Mouse (Mus musculus) embryonic facial prominence, embryonic 12.5 days (tissue): Measurements from ENCODE around the gene Tm9sf2. TPM values are rescaled to one million over a fixed set of nuclear protein-coding genes. Genes with fewer than 3 reads are reported as not detected.
"Not testable (repeated sequence)": the region's sequence is repeated elsewhere in the genome, so short reads cannot be mapped to it uniquely, and the experiment has no call there.

Source experiments
- ATAC-seq: fragments of 200-750 bp; cut with Nextera tagmentation; 2 replicates; pipeline ENCODE4 v1.8.0; 2017; ENCODE audit not compliant: insufficient number of reproducible peaks, insufficient read depth, low FRiP score, low TSS enrichment
- H3K27ac ChIP-seq: fragments of 300-500 bp; sonication (generic); 2 replicates; pipeline ENCODE4 v1.5.1; 2016; ENCODE audit warnings: mild to moderate bottlenecking
- H3K27me3 ChIP-seq: fragments of 300-500 bp; sonication (generic); 2 replicates; pipeline ENCODE4 v1.6.1; 2016; ENCODE audit warnings: mild to moderate bottlenecking, moderate library complexity
- H3K36me3 ChIP-seq: fragments of 300-500 bp; sonication (generic); 2 replicates; pipeline ENCODE4 v1.6.1; 2016; ENCODE audit warnings: mild to moderate bottlenecking
- H3K4me1 ChIP-seq: fragments of 300-500 bp; sonication (generic); 2 replicates; pipeline ENCODE4 v1.6.1; 2016
- H3K4me2 ChIP-seq: fragments of 300-500 bp; sonication (generic); replicated peaks from 2 replicates; pipeline ENCODE4 v1.6.1; 2016; ENCODE audit warnings: mild to moderate bottlenecking, moderate library complexity
- H3K4me3 ChIP-seq: fragments of 300-500 bp; sonication (generic); 2 replicates; pipeline ENCODE4 v1.5.1; 2016; ENCODE audit warnings: mild to moderate bottlenecking
- H3K9ac ChIP-seq: fragments of 300-500 bp; sonication (generic); 2 replicates; pipeline ENCODE4 v1.6.1; 2016; ENCODE audit warnings: mild to moderate bottlenecking, moderate library complexity
- H3K9me3 ChIP-seq: fragments of 300-500 bp; sonication (generic); 2 replicates; pipeline ENCODE4 v1.6.1; 2016; ENCODE audit warnings: mild to moderate bottlenecking, moderate library complexity
- WGBS: fragments of 180-500 bp; shearing (Covaris S2); methylation state at CpG from one replicate; pipeline ENCODE4 v1.1.7; 2016; 5-methylcytosine and 5-hydroxymethylcytosine counted together
- polyA plus RNA-seq: library from polyadenylated mRNA; unstranded; fragments of >200 nt; fragmentation: Nextera tagmentation; extraction: Ambion mirVana; gene quantifications from 2 replicates; pipeline ENCODE4 v1.2.1, GENCODE M21; 2016

Tm9sf2 gene
- polyA plus RNA-seq, 1 experiment from 2014 or later = 147 TPM

DNA sequence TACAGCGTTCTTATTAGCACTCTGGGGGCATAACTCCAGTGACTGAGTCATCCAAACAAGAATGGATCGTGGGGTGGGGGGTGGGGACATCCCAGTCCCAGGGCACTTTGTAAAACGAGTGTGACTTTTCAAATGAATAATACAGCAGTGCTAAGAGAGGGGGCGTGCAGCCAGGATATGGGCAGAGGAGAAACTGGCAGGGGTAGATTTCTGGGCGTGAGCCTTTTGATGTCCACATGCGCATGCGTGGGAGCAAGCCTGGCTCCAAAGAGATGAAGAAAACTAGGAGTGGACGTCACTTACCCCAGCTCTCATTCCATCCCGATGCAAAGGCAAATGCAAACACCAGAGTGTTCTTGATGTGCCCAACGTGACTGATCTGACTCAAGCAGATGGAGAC, 32.5 kb upstream of the Tm9sf2 start:
- H3K9ac ChIP-seq = no peak overlapping the region
- WGBS = 83% methylated on average over 10 of the region's 10 CpGs

DNA sequence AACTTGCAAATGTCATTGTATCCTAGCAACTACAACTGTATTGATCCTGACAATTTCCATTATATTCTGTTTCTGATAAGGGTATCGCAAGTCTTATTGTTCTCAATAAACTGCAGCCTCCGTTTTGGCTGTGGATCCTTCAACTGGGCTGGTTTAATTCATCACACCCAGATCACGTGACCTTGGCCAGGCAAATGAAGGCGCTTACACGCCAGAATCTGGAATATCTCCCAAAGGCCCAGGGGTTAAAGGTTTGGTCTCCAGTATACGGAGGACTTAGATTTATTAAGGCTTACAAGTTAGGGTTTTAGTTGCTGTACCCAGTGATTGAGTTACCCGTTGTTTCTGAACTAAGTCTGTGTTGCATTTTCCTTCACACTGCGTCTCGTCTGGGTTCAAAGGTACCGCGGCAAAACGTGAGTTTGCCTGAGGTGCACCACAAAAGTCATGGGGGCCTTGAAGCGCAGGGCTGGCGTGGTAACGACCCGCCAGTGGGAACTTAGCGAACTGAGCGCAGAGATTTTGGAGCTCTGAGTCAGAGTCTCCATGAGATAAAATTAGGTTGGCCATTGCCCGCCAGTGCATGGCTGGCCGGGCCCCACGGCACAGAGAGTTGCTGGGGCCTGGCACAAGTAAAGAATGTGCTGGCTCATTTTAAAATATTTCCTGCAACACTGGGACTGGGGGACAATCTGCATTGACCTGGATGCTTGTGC, 31.2 kb upstream of the Tm9sf2 start:
- Histone ChIP-seq H3K4me2 (no peak overlapping the region), H3K4me3 (no peak overlapping the region), H3K9ac (no peak overlapping the region), H3K9me3 (no peaks in the 10 kb centered on the region), H3K27ac (no peak overlapping the region), H3K4me1 (no peaks in the 10 kb centered on the region), H3K36me3 (no peaks in the 10 kb centered on the region), H3K27me3 (no peaks in the 10 kb centered on the region)
- ATAC-seq = no peak
- WGBS = 87% methylated on average over 21 of the region's 21 CpGs

More for the DNA sequence above, 32.5 kb upstream of the Tm9sf2 start:
- no peaks in the 10 kb centered on the region for H3K36me3 ChIP-seq
- H3K27me3 ChIP-seq = no peaks in the 10 kb centered on the region
- no peak overlapping the region for H3K27ac ChIP-seq
- no peak; the same call in 1 of the 2 replicates for ATAC-seq
- H3K4me2 ChIP-seq = no peak overlapping the region
- H3K4me3 ChIP-seq = no peak overlapping the region
- H3K4me1 ChIP-seq = no peaks in the 10 kb centered on the region
- H3K9me3 ChIP-seq = no peaks in the 10 kb centered on the region

DNA sequence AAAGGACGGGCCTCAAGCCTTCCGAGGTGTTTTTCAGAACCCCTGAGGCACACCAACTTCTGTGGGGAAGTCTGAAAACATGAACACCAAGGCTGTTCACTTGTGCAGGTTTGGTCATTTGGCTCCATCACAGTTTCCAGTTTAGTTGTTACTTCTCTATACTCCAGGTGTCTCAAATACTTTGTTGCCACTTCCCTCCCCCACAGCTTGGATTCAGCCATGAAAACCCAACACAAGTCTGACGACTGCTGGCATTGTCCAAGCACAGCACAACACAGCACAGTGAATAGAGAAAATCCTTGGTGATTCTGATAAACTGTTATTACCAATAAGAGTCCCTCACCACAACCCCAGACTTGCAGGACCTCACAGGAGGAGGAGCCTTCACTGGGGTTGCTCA, 29.8 kb upstream of the Tm9sf2 start:
- Histone ChIP-seq H3K36me3 (no peaks in the 10 kb centered on the region), H3K9me3 (no peaks in the 10 kb centered on the region), H3K27ac (no peak overlapping the region), H3K4me3 (no peak overlapping the region), H3K9ac (no peak overlapping the region), H3K4me2 (no peak overlapping the region), H3K4me1 (no peaks in the 10 kb centered on the region), H3K27me3 (no peaks in the 10 kb centered on the region)
- no peak for ATAC-seq
- WGBS = 85% methylated on average over 3 of the region's 3 CpGs

DNA sequence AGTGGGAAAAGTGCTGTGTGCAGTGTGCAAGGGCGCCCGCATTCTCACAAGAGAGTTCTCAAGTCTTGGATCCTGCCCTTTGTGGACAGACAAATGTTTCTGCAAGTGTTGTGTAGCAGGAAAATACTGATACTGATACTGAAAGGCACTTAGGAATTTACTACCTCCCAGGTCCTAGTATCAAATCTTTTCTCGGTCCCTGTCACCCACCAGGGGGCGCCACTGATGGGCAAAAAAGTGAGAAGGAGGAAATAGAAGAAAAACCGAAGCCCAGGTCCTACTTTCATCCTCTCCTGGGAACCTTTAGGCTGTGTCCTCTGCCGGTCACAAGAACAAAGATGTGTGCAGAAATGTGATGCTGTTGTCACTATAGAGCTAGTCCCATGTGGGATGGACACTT, 27.4 kb upstream of the Tm9sf2 start:
- 43% methylated on average over 6 of the region's 6 CpGs for WGBS
- H3K4me2 ChIP-seq = no peak overlapping the region

DNA sequence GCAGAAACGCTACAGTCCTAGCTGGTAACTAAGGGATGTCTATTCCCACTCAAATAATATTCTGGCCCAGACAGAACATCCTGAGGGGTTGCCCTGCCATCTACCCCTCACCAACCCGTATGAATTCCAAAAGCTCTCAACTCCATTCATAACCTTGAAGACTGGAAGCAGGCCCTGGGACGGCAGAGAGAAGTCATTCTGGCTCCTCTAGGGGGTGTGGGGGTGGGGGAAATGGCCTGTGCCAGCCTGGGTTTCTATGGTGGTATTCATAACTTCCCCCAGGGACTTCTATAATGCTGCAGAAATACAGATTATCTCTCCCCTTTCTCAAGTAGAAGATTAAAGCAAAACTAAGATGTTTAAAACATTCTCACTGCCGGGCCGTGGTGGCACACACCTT, 26.9 kb upstream of the Tm9sf2 start:
- 85% methylated on average over 5 of the region's 5 CpGs for WGBS
- Histone ChIP-seq H3K36me3 (no peaks in the 10 kb centered on the region), H3K9me3 (0 out of 2 replicates have a peak, but pooled peaks cover 5% of the 10 kb centered on the region), H3K9ac (no peak overlapping the region), H3K27ac (no peak overlapping the region), H3K4me3 (no peak overlapping the region), H3K27me3 (no peaks in the 10 kb centered on the region), H3K4me1 (no peaks in the 10 kb centered on the region), H3K4me2 (no peak overlapping the region)
- no peak for ATAC-seq

More for the DNA sequence above, 27.4 kb upstream of the Tm9sf2 start:
- Histone ChIP-seq H3K4me1 (no peaks in the 10 kb centered on the region), H3K4me3 (no peak overlapping the region), H3K9me3 (no peaks in the 10 kb centered on the region), H3K27ac (no peak overlapping the region), H3K27me3 (no peaks in the 10 kb centered on the region), H3K9ac (no peak overlapping the region), H3K36me3 (no peaks in the 10 kb centered on the region)
- ATAC-seq = no peak

DNA sequence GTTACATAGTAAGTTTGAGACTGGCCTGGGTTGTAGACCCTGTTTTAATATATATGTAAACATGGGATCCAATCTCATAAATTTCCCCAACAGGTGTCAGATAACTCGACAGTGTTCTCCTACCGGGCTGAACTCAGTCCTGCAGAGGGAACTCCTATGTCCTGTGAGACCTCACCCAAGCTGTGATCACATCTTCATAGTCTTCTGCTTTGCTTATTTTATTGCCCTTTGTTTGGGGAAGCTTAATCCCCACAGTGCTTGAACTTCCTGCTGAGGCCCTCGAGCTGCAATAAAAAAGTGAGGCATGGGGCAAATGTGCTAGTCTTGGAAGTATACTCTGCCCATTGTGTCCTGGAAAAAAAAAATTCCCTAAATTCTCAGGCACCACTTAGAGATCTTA, 25.5 kb upstream of the Tm9sf2 start:
- Histone ChIP-seq H3K36me3 (no peaks in the 10 kb centered on the region), H3K27ac (no peak overlapping the region), H3K9ac (no peak overlapping the region), H3K9me3 (0 out of 2 replicates have a peak, but pooled peaks cover 6% of the 10 kb centered on the region), H3K4me3 (no peak overlapping the region), H3K4me1 (no peaks in the 10 kb centered on the region), H3K4me2 (no peak overlapping the region), H3K27me3 (no peaks in the 10 kb centered on the region)
- 66% methylated on average over 3 of the region's 3 CpGs for WGBS
- ATAC-seq = no peak

DNA sequence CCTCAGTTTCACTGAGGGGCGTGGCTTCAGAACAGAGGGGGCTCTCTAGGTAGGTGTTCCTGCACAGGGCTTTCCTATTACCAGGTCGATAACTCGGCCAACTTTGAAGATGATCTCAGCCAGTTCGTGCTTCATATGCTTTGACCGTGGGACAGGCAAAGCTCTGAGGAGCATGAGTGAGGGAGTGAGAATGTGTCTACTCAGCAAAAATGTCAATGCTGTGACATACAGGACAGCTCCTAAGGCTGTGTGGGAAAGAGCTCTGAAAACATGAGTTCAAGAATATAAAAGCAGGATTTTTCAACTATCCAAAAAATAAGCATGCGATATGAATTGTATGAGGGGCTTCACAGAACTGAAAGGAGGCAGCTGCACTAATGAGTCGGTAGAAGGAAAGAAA, 23.3 kb upstream of the Tm9sf2 start:
- H3K9me3 ChIP-seq = 0 out of 2 replicates have a peak, but pooled peaks cover 6% of the 10 kb centered on the region
- ATAC-seq = no peak
- no peaks in the 10 kb centered on the region for H3K36me3 ChIP-seq
- H3K4me2 ChIP-seq = no peak overlapping the region
- H3K27ac ChIP-seq = no peak overlapping the region
- H3K4me1 ChIP-seq = no peaks in the 10 kb centered on the region
- no peaks in the 10 kb centered on the region for H3K27me3 ChIP-seq
- H3K4me3 ChIP-seq = no peak overlapping the region
- H3K9ac ChIP-seq = no peak overlapping the region
- WGBS = 82% methylated on average over 7 of the region's 7 CpGs

DNA sequence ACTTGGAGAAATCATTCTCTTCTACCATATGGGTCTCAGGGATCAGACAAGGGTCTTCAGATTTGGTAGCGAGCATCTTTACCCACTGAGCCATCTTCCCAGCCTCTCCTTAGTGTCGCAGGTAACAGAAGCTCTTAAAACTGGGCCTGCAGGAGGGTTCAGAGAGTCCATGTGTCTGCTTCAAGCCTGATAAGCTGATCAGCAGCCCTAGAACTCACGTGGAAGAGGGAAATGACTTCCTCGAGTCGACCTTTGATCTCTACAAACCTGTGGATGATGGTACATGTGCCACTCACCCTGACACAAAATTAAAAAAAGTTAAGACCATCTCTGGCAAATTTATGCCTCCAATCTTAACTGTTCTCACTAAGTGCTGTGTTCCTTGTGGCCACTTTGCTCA, 18.9 kb upstream of the Tm9sf2 start:
- Histone ChIP-seq H3K4me1 (no peaks in the 10 kb centered on the region), H3K36me3 (no peaks in the 10 kb centered on the region), H3K4me2 (no peak overlapping the region), H3K4me3 (no peak overlapping the region), H3K9ac (no peak overlapping the region), H3K27me3 (no peaks in the 10 kb centered on the region), H3K27ac (no peak overlapping the region), H3K9me3 (0 out of 2 replicates have a peak, but pooled peaks cover 6% of the 10 kb centered on the region)
- ATAC-seq = no peak
- 73% methylated on average over 5 of the region's 5 CpGs for WGBS

DNA sequence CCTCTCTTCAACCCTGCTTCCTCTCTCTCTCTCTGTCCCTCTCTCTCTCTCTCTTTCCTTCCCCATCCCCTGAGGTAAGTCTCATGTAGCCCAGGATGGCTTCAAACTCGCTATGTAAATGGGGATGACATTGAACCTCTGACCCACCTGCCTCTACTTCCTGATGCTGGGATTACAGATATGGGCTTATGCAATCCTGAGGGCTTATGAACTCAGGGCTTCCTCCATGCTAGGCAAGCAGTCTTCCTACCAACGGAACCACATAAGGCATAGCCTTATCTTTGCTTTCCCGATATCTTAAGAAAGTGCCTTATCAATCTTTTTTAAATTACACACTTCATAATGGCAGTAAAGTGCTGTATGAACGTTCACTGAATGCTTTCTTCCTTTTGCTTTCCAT, 14.5 kb upstream of the Tm9sf2 start:
- no peak overlapping the region for H3K4me2 ChIP-seq
- H3K4me3 ChIP-seq = no peak overlapping the region
- 79% methylated on average over 4 of the region's 4 CpGs for WGBS
- no peaks in the 10 kb centered on the region for H3K9me3 ChIP-seq
- no peak for ATAC-seq
- no peak overlapping the region for H3K27ac ChIP-seq
- H3K36me3 ChIP-seq = no peaks in the 10 kb centered on the region
- no peaks in the 10 kb centered on the region for H3K4me1 ChIP-seq
- no peaks in the 10 kb centered on the region for H3K27me3 ChIP-seq
- no peak overlapping the region for H3K9ac ChIP-seq

DNA sequence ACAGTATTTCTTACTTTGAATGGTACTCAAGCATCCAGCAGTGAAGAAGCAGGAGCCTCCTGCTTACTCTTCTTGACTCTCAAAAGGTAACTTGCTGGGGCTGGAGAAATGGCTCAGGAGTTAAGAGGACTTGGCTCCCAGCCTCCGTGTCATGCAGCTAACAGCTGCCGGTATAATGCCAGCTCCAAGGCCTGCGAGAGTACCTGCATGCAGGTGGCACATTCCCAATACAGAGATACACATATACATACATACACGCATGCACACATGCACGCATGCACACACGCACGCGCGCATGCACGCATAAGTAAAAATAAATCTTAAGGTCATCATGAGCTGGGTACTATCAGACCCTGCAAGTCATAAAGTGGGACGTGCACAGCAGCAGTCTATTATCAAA, 10.5 kb upstream of the Tm9sf2 start:
- no peaks in the 10 kb centered on the region for H3K27me3 ChIP-seq
- H3K4me1 ChIP-seq = no peaks in the 10 kb centered on the region
- no peaks in the 10 kb centered on the region for H3K9me3 ChIP-seq
- H3K4me3 ChIP-seq = no peak overlapping the region
- H3K27ac ChIP-seq = no peak overlapping the region
- H3K4me2 ChIP-seq = no peak overlapping the region
- H3K9ac ChIP-seq = no peak overlapping the region
- no peak for ATAC-seq
- WGBS = 96% methylated on average over 11 of the region's 11 CpGs
- H3K36me3 ChIP-seq = no peaks in the 10 kb centered on the region

DNA sequence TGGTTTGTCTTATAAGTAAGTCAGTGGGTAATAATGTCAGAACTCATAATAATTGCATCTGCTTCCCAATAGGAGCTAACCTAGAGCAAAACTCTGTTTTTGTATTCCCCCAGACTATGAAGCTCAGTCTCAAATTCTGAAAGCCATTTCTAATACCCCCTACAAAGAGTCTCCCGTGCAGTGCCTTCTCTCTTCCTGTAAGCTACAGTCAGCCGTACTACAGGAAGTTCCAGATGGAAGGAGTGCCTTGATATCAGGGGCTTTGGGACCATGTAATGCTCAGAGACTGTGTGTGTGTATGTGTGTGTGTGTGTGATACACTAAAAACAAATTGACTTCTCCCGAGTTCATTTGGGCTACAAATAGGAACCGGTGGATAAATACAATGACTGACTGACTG, 7.3 kb upstream of the Tm9sf2 start:
- no peaks in the 10 kb centered on the region for H3K9me3 ChIP-seq
- no peak for ATAC-seq
- no peak overlapping the region for H3K9ac ChIP-seq
- no peak overlapping the region for H3K27ac ChIP-seq
- H3K36me3 ChIP-seq = no peaks in the 10 kb centered on the region
- H3K27me3 ChIP-seq = no peaks in the 10 kb centered on the region
- WGBS = 82% methylated on average over 4 of the region's 4 CpGs
- no peak overlapping the region for H3K4me3 ChIP-seq
- H3K4me2 ChIP-seq = no peak overlapping the region
- H3K4me1 ChIP-seq = no peaks in the 10 kb centered on the region

DNA sequence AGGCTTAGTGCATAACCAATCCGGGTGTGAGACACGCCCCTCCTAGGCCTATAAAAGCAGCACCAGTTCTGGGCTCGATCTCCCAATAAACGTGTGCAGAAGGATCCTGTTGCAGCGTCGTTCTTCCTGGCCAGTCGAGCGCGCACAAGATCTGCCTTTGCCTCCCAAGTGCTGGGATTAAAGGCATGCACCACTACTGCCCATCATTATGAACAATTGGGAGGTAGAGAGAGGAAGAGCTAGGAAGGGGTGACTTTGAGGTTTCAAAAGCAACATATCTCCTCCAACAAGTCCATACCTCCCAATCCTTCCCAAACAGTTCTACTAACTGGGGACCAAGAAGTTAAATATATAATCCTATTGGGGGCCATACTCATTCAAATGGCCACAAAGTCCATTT, 4.9 kb upstream of the Tm9sf2 start:
- not testable (repeated sequence) for H3K4me2 ChIP-seq, H3K9ac ChIP-seq, H3K27ac ChIP-seq, H3K36me3 ChIP-seq, H3K27me3 ChIP-seq, ATAC-seq, H3K4me3 ChIP-seq, H3K4me1 ChIP-seq, H3K9me3 ChIP-seq
- 90% methylated on average over 9 of the region's 9 CpGs for WGBS
